ENCODE assay signal across 13 mouse cellular contexts in genomic region chr10:39978231-39978630, GRCm38 (mm10). TPM values are rescaled to one million over a fixed set of nuclear protein-coding genes. Genes with fewer than 3 reads are reported as not detected.
"Had no signal": no experiment of that assay in that cellular context is flagged by ENCODE, and none has a peak within 500 bp of the region (broad histone marks: within the 10 kb centered on the region; RNA-seq: fewer than 3 reads in every experiment).

No protein-coding gene starts in this region.

- DNase-seq: retina, postnatal 1 day; right cerebral cortex, adult 18-20 months; right cerebral cortex, postnatal 14 days; right cerebral cortex, postnatal 25 days; right cerebral cortex, postnatal 4 days; spleen, adult 18-20 months; thymus, adult 18-20 months; thymus, adult 2 months; thymus, postnatal 14 days; thymus, postnatal 25 days; thymus, postnatal 36 days; thymus, postnatal 4 days had no signal

RNA-seq across cellular contexts. Expression of gene Mfsd4b1, which starts 46.8 kb away (rescaled TPM):
- total RNA-seq: neutrophil, adult 5-6 weeks had no signal

RNA-seq across cellular contexts. Expression of gene Mfsd4b2, which starts 51.5 kb away (rescaled TPM):
- total RNA-seq: neutrophil, adult 5-6 weeks had no signal
